Mouse (Mus musculus) myocyte (in vitro differentiated cells): Measurements from ENCODE around the gene Ndufaf2. TPM values are rescaled to one million over a fixed set of nuclear protein-coding genes. Genes with fewer than 3 reads are reported as not detected.

ENCODE experiments used
- H3K27me3 ChIP-seq: one replicate; pipeline ENCODE4 v1.6.1; 2011; ENCODE audit not compliant: control insufficient read depth, insufficient read depth, insufficient read length
- H3K36me3 ChIP-seq: one replicate; pipeline ENCODE4 v1.6.1; 2011; ENCODE audit not compliant: control insufficient read depth, insufficient read depth
- H3K4me2 ChIP-seq: one replicate; pipeline ENCODE4 v1.6.1; 2011; ENCODE audit warnings: low read depth, control low read depth
- H3K4me3 ChIP-seq: one replicate; pipeline ENCODE4 v1.5.1; 2011; ENCODE audit warnings: mild to moderate bottlenecking, control low read depth, moderate library complexity
- H3K79me2 ChIP-seq: one replicate; pipeline ENCODE4 v1.6.1; 2011; ENCODE audit not compliant: control insufficient read depth, insufficient read depth
- H3ac ChIP-seq: one replicate; pipeline ENCODE4 v1.6.1; 2011; ENCODE audit not compliant: control insufficient read depth, insufficient read length
- CEBPB ChIP-seq: IDR thresholded peaks from 2 replicates; pipeline ENCODE4 v1.6.1; 2011; ENCODE audit warnings: mild to moderate bottlenecking, moderate library complexity; ENCODE audit not compliant: poor library complexity, insufficient read depth, severe bottlenecking
- E2F4 ChIP-seq: IDR thresholded peaks from one replicate; pipeline ENCODE4 v1.6.1; 2011; ENCODE audit warnings: mild to moderate bottlenecking, control low read depth, moderate library complexity; ENCODE audit not compliant: insufficient read depth
- MAX ChIP-seq: IDR thresholded peaks from one replicate; pipeline ENCODE4 v1.6.1; 2011; ENCODE audit warnings: low read depth, mild to moderate bottlenecking, control low read depth
- MYOD1 ChIP-seq, 3 experiments: IDR thresholded peaks; one replicate each; pipeline ENCODE4 v1.6.1; 2011; ENCODE audit warnings: control low read depth in 2 of 3, low read depth in 2 of 3, mild to moderate bottlenecking in 2 of 3, moderate library complexity in 1 of 3; ENCODE audit not compliant: insufficient read length in 2 of 3, control insufficient read depth in 1 of 3
- MYOG ChIP-seq, 3 experiments: IDR thresholded peaks; one replicate each; pipeline ENCODE4 v1.6.1; 2011; ENCODE audit warnings: control low read depth in 2 of 3, low read depth in 2 of 3, mild to moderate bottlenecking in 2 of 3; ENCODE audit not compliant: insufficient read length in 2 of 3, control insufficient read depth in 1 of 3, insufficient read depth in 1 of 3
- POLR2A ChIP-seq: IDR thresholded peaks from one replicate; pipeline ENCODE4 v1.6.1; 2011; ENCODE audit warnings: low read depth, mild to moderate bottlenecking, control low read depth, moderate library complexity; ENCODE audit not compliant: insufficient read length
- POLR2AphosphoS2 ChIP-seq: IDR thresholded peaks from one replicate; pipeline ENCODE4 v1.6.1; 2011; ENCODE audit warnings: low read depth, control low read depth; ENCODE audit not compliant: insufficient read length
- REST ChIP-seq: IDR thresholded peaks from one replicate; pipeline ENCODE4 v1.6.1; 2011; ENCODE audit warnings: mild to moderate bottlenecking, control low read depth, moderate library complexity; ENCODE audit not compliant: insufficient read depth, insufficient read length
- SRF ChIP-seq: IDR thresholded peaks from one replicate; pipeline ENCODE4 v1.6.1; 2011; ENCODE audit warnings: low read depth; ENCODE audit not compliant: control insufficient read depth, insufficient read length
- TCF12 ChIP-seq: IDR thresholded peaks from one replicate; pipeline ENCODE4 v1.6.1; 2011; ENCODE audit warnings: mild to moderate bottlenecking, control low read depth; ENCODE audit not compliant: poor library complexity, insufficient read depth, severe bottlenecking
- TCF3 ChIP-seq: IDR thresholded peaks from one replicate; pipeline ENCODE4 v1.6.1; 2011; ENCODE audit warnings: low read depth, control low read depth; ENCODE audit not compliant: insufficient read length
- USF1 ChIP-seq: IDR thresholded peaks from one replicate; pipeline ENCODE4 v1.6.1; 2011; ENCODE audit warnings: low read depth, mild to moderate bottlenecking, control low read depth, moderate library complexity
- polyA plus RNA-seq: library from polyadenylated mRNA; unstranded; fragments of >200 nt; fragmentation: generic; extraction: Trizol; gene quantifications from one replicate; pipeline ENCODE4 v1.2.1, GENCODE M21; 2012; ENCODE audit warnings: missing spikeins

Gene Ndufaf2
- polyA plus RNA-seq, 1 experiment: 25.4 TPM

DNA sequence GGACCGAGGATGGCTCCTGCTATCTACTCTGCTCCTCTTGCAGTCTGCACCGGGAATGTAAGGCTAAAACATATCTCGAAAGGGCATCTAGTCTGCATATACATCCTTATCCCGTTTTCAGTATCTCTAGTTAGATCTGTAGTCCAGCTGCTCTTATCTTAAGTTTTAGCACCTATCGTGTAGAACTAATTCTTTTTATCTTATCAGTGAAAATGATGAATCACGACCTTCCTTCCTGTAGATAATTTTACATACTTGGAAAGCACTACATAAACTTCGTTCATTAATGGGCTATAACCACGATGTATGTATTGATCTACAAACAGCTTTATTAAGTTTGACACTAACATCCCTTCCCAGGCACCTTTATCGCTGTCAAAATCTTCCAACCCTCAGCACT is 118.5 kb downstream of the Ndufaf2 start:
- H3K4me3 ChIP-seq: no peak overlapping the region
- H3K4me2 ChIP-seq: no peak overlapping the region
- peaks cover 20% of the 10 kb centered on the region for H3K79me2 ChIP-seq
- no peak overlapping the region for H3ac ChIP-seq
- no peaks in the 10 kb centered on the region for H3K36me3 ChIP-seq
- H3K27me3 ChIP-seq: no peaks in the 10 kb centered on the region
- TF ChIP-seq TCF3: no peak
- TF ChIP-seq POLR2AphosphoS2: no peak
- no peak for TF ChIP-seq MYOD1 (IDR thresholded peaks at IDR 0.05; ENCODE audit: control insufficient read depth in 1 of 3, insufficient read length in 2 of 3, low read depth in 2 of 3)
- no peak for TF ChIP-seq SRF
- TF ChIP-seq USF1: no peak
- no peak for TF ChIP-seq CEBPB
- TF ChIP-seq MAX: no peak
- TF ChIP-seq MYOG (IDR thresholded peaks at IDR 0.05; ENCODE audit: control insufficient read depth in 1 of 3, insufficient read depth in 1 of 3, insufficient read length in 2 of 3, low read depth in 2 of 3): no peak
- no peak for TF ChIP-seq TCF12
- TF ChIP-seq E2F4: no peak
- TF ChIP-seq POLR2A: no peak

DNA sequence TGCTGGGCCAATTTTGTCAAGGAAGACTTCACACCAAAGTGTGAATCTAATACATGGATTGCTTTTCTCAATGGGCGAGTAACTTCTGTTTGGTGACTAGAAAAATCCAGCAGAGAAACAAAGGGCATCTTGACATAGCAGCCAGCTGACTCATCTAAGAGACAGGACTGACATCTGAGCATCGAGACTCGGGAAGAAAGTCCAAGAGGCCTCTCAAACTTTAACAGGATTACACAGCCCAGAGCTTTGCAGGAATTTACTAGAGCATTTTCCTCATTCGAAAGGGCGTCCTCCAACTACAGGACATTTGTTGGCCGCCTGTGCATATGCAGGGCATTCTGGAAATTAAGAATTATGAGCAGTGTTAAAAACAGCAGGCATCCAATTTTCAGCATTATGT is 119.0 kb downstream of the Ndufaf2 start:
- no peaks in the 10 kb centered on the region for H3K27me3 ChIP-seq
- TF ChIP-seq E2F4: no peak
- TF ChIP-seq POLR2AphosphoS2: no peak
- no peak for TF ChIP-seq TCF3
- TF ChIP-seq POLR2A: no peak
- TF ChIP-seq MAX: no peak
- TF ChIP-seq TCF12: no peak
- no peak for TF ChIP-seq USF1
- TF ChIP-seq MYOG (IDR thresholded peaks at IDR 0.05; ENCODE audit: control insufficient read depth in 1 of 3, insufficient read depth in 1 of 3, insufficient read length in 2 of 3, low read depth in 2 of 3): no peak
- TF ChIP-seq MYOD1 (IDR thresholded peaks at IDR 0.05; ENCODE audit: control insufficient read depth in 1 of 3, insufficient read length in 2 of 3, low read depth in 2 of 3): no peak
- no peak for TF ChIP-seq REST
- no peak for TF ChIP-seq SRF
- no peak for TF ChIP-seq CEBPB
- no peak overlapping the region for H3K4me2 ChIP-seq
- no peaks in the 10 kb centered on the region for H3K36me3 ChIP-seq
- H3K79me2 ChIP-seq: peaks cover 16% of the 10 kb centered on the region
- no peak overlapping the region for H3ac ChIP-seq
- no peak overlapping the region for H3K4me3 ChIP-seq

DNA sequence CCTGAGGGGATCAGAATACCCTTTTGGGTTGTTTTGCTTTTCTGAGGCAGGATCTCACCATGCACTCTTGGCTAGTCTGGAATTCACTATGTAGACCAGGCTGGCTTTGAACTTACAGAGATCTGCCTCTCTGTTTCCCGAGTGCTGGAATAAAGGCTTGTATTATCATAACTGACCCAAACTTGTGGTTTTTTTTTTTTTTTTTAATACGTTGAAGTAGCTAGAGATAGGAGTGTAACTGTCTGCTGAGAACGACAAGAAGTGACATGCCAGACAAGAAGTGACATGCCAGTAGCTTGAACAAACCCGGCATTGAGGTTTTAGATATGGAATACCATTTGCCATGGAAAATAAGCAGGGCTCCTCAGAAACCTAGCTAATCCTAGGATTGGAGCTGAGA is 125.6 kb downstream of the Ndufaf2 start:
- no peak overlapping the region for H3K4me2 ChIP-seq
- no peaks in the 10 kb centered on the region for H3K27me3 ChIP-seq

DNA sequence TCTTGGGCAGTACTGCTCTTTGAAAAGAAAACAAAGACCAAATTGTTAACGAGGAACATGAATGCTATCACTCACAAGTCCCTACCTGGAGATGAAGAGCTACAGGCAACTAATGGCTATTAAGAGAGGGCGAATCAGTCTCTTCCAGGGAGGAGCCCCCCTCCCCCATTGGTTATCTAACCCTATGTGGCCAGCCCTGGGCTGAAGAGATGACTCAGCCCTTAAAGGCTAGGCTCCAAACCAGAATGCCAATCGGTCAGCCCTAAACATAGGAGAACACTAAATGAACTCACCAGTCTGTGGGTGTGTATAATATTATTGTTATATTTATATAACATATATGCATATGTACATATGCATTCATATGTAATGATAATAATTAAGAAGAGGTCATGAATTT is 132.6 kb downstream of the Ndufaf2 start:
- Histone ChIP-seq H3K36me3 (no peaks in the 10 kb centered on the region), H3K4me3 (no peak overlapping the region), H3K4me2 (no peak overlapping the region), H3ac (no peak overlapping the region), H3K27me3 (no peaks in the 10 kb centered on the region), H3K79me2 (no peaks in the 10 kb centered on the region)
- TF ChIP-seq E2F4 (no peak), MYOG (IDR thresholded peaks at IDR 0.05; ENCODE audit: control insufficient read depth in 1 of 3, insufficient read depth in 1 of 3, insufficient read length in 2 of 3, low read depth in 2 of 3) (no peak), CEBPB (no peak), REST (no peak), POLR2A (no peak), SRF (no peak), MYOD1 (IDR thresholded peaks at IDR 0.05; ENCODE audit: control insufficient read depth in 1 of 3, insufficient read length in 2 of 3, low read depth in 2 of 3) (no peak), USF1 (no peak), TCF12 (no peak), TCF3 (no peak), MAX (no peak), POLR2AphosphoS2 (no peak)

More for the DNA sequence above, 125.6 kb downstream of the Ndufaf2 start:
- H3K4me3 ChIP-seq: no peak overlapping the region
- no peaks in the 10 kb centered on the region for H3K79me2 ChIP-seq
- no peak overlapping the region for H3ac ChIP-seq
- no peak for TF ChIP-seq SRF
- TF ChIP-seq POLR2AphosphoS2: no peak
- TF ChIP-seq REST: no peak
- no peaks in the 10 kb centered on the region for H3K36me3 ChIP-seq

DNA sequence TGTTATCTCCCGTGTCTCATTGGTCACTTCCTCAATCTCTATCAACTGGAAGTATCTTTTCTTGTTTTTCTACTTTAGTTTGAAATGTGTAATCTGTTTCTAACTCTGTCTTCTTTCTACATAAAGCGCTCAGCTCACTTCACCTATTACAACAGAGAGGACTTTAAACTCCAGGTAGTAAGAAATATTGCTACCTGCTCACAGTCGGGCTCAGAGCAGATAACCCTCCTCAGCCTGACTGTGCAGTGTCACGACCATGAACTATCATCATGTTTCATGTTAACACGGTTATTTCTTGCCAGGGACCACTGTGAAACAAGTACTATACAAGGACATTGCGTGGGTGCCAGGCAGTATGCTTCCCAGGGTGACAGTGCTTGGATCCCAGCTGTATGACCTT is 141.1 kb downstream of the Ndufaf2 start:
- H3ac ChIP-seq: no peak overlapping the region
- TF ChIP-seq REST (no peak), POLR2A (no peak), MYOD1 (IDR thresholded peaks at IDR 0.05; ENCODE audit: control insufficient read depth in 1 of 3, insufficient read length in 2 of 3, low read depth in 2 of 3) (no peak)
- H3K4me2 ChIP-seq: no peak overlapping the region
- H3K27me3 ChIP-seq: no peaks in the 10 kb centered on the region
- no peaks in the 10 kb centered on the region for H3K79me2 ChIP-seq
- no peaks in the 10 kb centered on the region for H3K36me3 ChIP-seq
- no peak overlapping the region for H3K4me3 ChIP-seq
